Mouse (Mus musculus) G1E (cell line): ENCODE results near the gene Hoxb4.

Source experiments
- CTCF ChIP-seq: IDR thresholded peaks from 2 replicates; pipeline ENCODE4 v1.5.1; 2012; ENCODE audit warnings: low read depth, low read length, inconsistent platforms, mixed read lengths
- GATA2 ChIP-seq: IDR thresholded peaks from 2 replicates; pipeline ENCODE4 v1.6.1; 2012; ENCODE audit warnings: low read depth, low read length, inconsistent platforms, borderline replicate concordance
- TAL1 ChIP-seq: conservative IDR thresholded peaks from 2 replicates; pipeline ENCODE4 v1.6.1; 2012; ENCODE audit warnings: low read depth, low read length, inconsistent platforms, mixed read lengths

DNA sequence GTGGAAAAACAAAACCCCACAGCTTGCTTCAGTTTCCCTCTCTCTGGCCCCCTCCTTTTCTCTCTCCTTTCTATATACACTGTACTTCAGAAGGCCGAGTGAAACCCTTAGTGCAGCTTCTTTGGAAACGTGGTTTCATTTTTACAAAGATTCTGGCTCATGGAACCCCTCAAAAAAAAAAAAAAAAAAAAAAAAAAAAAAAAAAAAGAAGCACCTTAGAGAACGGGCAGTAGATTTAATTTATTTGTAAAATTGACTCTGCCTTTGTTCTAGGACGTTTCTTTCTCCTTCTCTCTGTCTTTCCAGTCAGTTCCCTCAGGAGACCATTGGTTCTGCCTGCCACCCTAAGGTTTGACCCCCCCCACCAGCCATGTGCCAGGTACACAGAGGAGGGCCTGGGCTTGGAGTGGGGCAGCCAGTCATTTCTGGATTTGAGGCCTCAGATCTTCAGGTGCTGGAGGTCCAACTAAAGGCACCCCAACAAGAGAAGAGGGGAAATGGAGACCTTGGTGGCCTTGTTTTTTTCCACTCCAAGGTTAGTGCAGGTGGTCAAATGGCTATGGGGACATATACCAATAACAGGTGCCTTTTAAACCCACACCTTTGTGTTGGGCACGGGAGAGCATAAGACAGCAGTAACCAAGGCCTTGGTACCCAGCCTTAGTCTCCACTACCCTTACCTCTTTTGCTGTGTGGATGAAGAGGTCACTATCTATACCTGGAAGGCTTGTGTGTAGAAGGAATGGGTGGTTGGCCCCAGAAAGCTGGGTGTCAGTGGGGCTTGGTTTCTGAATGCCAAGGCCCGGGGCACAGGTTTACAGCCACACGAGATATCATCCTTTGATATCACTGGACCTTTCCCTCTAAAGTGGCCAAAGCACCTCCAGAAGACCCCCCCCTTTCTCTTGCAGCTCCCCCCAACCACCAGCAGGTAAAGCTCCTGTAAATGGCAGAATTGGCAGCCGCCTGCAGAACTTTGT, 37.4 kb upstream of the Hoxb4 start:
- TF ChIP-seq CTCF (no peak), GATA2 (no peak), TAL1 (no peak)
